Mouse (Mus musculus) kidney, adult 2 months (tissue): Measurements from ENCODE around the gene Sft2d2.

Experiments
- CTCF ChIP-seq: fragments of 200-500 bp; conservative IDR thresholded peaks from 2 replicates; pipeline ENCODE4 v1.5.1; 2011; ENCODE audit warnings: low read depth, mild to moderate bottlenecking, control low read depth, low read length, moderate library complexity, mixed read lengths; ENCODE audit not compliant: insufficient read depth, insufficient read length
- POLR2A ChIP-seq: fragments of 200-500 bp; IDR thresholded peaks from one replicate; pipeline ENCODE4 v1.6.1; 2011; ENCODE audit warnings: low read depth, low read length, control low read depth

DNA sequence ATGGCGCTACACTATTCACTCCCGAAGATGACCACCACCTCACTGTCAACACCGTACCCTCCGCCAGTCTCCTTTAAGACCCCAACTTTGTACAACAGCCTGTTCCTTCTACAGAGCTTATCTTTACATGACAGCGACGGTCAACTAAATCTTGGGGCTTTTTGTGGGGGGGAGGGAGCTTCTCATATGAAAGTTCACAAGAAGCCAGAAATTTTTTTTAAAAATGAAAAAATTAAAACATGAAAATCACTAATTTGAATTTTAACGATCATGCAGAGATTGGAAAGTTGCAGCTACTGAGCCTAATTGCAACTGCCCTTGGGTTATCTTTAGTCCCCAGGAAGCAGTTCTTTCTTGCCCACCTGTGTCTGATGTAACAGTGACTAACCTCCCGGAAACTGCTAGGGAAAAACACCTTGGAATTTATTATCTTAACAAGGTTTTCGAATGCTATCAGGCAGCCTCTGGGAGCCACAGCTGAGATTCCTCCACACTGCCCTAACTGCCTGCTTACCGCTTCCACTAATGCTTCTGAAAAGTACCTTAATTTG is 1.4 kb downstream of the Sft2d2 start:
- TF ChIP-seq CTCF (no peak), POLR2A (no peak)
